Mouse (Mus musculus): ENCODE data around the gene Gm20075.
"Not testable (repeated sequence)": the region's sequence is repeated elsewhere in the genome, so short reads cannot be mapped to it uniquely, and the experiment has no call there.

Gm20075 gene

DNA sequence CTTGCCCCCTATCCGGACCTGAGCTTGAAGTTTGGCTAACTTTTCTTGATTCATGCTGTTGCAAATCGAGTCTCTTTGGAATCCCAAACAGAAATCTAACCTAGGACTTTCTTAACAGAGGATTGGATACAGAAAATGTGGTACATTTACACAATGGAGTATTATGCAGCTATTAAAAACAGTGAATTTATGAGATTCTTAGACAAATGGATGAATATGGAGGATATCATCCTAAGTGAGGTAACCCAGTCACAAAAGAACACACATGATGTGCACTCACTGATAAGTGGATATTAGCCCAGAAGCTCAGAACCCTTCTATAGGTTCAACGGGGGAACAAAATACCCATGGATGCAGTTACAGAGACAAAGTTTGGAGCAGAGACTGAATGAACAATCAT is at the start of gene Gm20075:
Gene Gm20075, minus strand, starts transcription at position 101 of the 400 bp plus-strand sequence.
- not testable (repeated sequence) for DNase-seq

DNA sequence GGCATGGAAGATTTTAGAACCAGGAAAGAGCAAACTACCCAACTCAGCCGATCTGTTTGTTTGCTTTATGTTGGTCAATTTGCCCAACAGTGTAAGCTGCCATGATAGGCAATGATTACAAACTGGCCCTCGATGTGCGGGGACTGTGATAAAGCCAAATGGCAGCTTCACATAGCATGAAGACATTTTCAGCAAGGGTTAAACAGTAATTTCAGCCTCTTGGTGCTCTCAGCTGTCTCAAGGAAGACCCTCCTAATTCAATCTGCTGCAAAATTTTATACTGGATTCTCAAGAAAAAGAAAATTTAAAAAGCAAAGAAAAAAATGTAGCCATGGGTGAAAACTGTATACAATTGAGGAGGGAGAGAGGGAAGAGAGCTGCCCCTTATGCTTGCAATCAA is 47.9 kb upstream of the Gm20075 start:
- DNase-seq, result no peak

DNA sequence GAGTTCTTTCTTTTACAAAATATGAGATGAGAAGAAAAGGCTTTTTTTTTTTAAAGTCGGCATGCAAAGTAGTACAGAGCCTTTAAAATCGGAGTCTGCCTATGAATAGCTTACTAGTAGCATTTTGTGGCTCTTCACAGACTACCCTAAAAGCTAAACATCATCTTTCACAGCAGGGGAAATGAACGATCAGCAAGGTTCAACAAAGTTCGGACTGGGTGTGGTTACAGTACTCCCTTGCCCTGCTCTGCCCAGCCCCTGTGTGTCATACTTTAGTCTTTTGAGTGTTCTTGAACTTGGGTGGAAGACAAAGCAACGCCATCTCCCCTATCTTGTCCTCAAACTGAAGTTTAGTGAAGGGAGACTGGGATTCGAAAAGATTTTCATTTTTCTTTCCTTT is 45.5 kb upstream of the Gm20075 start:
- DNase-seq, result no peak

DNA sequence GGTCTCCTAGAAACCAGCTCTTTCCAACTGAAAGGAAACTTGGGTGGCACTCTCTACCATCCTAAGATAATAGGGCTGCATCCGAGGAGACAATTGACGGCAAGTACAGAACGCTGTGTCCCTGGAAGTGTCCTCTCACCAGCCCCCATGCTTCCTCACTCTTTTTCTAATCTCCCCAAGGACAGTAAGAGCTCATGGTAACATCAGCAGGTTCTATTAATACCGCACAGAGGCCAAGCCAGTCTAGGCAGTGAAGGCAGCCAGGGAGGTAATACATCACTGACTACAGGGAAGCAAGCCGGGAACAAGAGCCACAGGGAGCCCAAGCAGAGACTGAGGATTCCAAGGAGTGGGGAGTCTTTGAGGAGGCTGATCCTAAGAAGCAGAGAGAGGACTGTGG is 43.8 kb upstream of the Gm20075 start:
- DNase-seq, result no peak

DNA sequence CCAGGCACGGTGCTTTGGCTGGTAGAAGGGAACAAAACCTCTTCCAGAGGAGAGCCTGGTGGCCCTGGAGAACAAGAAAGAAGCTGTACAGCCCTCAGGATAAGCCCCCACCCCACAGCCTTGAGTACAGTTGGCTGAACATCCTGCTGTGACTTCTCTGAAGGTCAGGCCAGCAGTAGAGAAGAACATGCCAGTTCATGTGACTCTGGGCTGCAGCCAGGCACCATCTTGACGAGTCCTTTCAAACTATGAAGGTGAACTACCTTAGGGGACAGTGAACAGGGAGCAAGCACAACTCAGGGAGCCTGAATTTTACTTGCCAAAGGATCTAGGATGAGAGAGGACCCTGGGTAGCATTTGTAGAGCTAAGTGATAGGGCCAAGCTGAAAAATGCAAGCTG is 31.5 kb upstream of the Gm20075 start:
- DNase-seq, result peak; percentile 10 to 15

DNA sequence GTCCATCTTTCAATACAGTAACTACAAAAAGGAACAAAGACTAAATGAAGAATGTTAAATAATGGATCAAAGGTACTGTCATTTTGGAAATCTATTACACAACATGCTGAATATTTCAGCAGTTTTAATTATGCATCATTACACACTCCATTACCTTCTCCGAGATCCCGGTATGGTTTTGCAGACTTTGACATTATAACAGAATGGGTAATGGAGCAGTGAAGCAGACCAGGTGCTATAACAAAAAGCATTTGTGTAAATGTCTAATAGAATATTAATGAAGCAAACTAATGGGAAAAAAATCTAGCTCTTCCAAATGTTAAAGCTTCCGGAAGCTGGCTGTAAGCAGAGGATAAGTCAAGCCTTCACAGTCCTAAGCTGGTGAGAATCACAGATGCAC is 29.6 kb upstream of the Gm20075 start:
- DNase-seq, result no peak

DNA sequence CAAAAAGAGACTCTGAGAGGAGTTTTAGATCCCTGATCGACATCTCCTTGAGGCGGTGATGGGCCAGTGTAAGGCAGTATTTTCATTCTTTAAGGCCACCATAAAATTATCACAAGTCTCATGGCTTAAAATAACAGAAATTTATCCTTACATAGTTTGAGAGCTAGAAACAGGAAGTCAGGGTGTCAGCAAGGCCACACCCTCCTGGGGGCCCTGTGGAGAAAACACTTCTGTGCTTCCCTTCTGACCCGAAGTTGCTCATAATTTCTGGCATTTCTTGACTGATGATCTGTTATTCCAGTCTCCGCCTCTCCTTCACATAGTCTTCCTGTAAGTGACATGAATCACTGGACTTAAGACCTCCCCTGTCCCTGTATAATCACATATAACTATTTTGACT is 25.2 kb upstream of the Gm20075 start:
- DNase-seq, result no peak

DNA sequence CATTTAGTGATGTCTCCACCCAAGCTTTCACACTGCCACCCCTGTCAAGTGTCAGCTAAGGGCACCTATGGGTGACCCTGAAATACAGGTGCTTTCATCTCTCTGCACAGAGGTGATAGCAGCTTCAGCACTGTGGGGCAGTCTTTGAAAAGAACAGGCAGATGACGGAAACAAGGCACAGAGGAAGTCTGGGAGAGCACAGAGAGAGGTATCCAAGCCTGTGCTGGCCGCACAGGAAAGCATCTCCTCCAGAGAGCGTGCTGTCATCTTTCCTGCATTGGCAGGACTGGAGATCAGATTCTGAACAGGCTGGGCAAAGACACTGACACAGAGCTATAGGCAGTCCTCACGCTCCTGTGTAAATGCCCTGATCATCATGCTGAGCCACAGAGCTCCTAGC is 9.8 kb upstream of the Gm20075 start:
- no peak for DNase-seq

DNA sequence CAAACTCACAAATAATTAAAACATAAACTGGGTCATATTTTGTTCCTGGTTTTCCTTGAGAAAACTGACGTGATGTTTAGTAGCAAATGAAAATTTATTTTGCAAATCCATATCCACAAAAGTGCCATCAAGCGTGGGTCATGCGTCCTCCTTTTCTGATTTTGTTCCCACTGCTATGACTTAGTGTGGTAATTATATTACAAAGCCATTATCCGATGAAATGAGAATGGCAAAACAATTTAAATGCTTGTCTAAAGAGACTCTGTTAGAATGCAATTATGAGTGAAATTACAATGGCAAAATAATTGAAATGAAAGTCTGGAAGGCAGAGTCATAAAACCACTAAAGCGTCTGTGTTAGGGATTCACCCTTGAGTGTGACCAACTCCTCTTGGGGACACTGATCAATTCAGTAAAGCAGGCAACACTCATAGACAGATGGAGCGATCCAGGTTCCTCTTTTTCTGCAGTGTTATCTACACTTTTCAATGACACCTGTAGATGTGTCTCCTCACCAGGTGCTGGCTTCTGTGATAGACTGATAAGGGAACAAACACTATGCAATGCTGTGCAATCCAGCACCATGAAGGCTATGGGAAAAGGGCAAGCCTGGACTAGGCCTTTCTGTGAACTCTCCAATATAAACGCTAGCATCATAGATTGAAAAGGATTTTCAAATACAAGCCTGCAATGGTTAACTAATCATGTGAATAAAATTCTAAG is 4.6 kb upstream of the Gm20075 start:
- DNase-seq, result no peak

DNA sequence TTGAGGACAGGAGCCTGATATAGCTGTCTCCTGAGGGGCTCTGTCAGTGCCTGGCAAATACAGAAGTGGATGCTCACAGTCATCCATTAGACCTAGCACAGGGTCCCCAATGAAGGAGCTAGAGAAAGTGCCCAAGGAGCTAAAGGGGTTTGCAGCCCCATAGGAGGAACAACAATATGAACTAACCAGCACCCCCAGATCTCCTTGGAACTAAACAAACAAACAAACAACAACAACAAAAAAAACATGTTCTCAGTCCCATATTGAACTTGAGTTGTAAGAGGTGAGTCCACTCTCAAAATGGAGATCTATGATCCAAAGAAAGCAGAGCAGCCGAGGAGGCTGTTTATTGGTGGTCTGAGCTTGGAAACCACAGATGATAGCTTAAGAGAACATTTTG is 578 bp upstream of the Gm20075 start, which contains the start of gene Gm17190:
Gene Gm17190, plus strand, starts transcription at position 301 of the 400 bp plus-strand sequence.
- DNase-seq, result not testable (repeated sequence)

DNA sequence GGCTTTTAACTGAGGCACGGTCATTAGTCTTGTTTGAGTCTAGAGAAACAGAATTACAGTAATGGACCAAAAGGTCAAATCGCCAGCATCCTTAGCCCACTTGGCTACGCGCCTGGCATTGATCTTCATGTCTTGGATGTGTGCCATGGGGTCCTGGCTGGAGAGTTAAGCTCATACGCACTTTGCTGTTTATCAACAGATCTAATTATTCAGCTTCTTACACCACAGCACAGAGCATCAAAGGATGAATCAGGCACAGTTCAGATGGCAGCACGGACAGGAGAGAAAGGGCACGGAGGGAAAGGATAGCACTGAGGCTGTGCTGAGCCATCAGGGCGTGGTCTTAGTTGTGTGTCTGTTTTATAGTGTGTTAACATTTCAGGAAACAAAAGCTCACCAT is 7.6 kb downstream of the Gm20075 start:
- DNase-seq, result peak; percentile 53 to 59

DNA sequence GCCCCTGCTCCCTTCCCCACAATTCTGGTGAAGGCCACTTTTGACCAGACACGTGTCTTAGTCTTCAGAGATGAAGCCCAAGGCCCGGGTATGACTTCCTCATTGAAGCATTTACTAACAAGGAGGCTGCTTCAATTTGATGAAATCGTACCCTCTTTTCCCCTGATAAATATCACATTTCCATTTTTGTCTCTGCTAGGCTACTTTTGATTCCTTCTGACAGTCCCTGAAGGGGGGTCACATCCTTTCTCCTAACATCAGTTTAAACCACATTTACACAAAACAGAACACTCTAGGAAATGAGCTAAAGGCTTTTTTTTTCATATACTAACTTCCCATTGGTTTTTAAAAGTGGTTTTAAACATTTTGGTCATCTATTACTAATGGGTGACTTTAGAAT is 28.4 kb downstream of the Gm20075 start:
- no peak for DNase-seq

DNA sequence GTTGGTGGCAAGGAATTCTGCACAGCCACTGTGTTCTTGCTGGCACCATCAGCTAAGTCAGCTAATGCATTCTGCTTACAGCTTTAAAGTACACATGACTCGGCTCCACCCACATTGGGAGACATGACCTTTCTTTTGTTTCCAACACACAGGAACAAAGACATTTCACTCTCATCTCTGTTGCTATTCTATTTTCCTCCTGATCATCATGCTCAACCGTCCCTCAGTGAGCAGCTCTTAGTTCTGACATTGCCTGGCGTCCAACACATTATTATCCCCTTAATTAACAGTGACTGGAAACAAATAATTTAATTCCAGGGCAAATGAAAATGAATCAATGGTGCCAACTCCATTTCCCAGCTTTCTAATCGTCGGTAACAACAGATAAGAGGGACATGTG is 35.8 kb downstream of the Gm20075 start:
- peak; percentile 11 to 20 for DNase-seq

DNA sequence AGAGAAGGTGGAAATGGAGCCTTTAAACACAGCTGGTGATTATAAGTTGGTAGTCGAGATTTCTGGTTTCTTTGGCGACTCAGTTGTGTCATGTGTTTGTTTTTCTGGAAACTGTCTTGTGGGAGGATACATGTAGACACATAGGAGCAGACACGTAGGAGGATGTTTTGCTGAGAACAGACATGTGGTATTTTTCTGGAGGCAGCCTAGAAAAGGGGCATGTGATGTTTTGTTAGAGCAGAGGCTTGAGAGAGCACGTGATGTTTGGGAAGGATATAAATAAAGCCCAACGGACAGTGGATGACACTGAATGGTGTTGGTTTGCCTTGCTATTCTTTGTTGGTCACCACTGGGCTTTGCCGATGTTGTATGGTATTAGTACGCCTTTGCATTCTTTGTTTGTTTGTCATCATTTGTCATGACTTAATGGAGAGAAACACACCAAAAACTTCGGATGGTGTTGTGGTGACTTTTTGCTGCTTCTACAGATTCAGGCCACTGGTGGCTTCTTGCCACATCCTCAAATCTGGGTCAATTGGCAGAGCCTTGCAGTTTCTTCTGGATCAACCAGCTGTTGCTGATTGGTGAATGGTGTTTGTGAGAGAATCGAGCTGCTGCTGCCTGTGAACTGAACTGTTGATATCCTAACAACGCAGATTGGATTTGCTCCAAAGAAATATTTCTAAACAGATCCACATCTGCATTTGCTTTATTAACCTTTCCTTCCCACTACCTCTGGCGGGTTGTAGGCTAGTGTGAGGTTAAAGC is 40.7 kb downstream of the Gm20075 start:
- DNase-seq, result no peak

DNA sequence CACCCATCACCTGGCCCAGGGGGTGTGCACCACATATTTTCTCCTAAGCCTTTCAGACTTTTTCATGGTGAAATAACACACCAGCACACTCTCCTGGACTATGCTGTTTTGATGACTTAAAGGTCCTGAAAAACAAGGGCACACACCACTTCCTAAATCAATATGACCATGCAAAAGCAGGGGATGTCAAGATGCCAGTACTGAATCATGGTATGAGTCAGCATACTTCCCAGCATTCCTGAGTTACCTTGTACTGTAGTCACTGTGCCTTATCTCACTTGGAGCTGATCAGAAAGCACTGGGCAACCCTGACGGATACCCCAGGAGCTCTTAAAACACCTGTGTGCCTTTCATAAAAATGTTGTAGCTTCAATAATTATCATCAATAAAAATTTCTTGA is 41.6 kb downstream of the Gm20075 start:
- no peak for DNase-seq

DNA sequence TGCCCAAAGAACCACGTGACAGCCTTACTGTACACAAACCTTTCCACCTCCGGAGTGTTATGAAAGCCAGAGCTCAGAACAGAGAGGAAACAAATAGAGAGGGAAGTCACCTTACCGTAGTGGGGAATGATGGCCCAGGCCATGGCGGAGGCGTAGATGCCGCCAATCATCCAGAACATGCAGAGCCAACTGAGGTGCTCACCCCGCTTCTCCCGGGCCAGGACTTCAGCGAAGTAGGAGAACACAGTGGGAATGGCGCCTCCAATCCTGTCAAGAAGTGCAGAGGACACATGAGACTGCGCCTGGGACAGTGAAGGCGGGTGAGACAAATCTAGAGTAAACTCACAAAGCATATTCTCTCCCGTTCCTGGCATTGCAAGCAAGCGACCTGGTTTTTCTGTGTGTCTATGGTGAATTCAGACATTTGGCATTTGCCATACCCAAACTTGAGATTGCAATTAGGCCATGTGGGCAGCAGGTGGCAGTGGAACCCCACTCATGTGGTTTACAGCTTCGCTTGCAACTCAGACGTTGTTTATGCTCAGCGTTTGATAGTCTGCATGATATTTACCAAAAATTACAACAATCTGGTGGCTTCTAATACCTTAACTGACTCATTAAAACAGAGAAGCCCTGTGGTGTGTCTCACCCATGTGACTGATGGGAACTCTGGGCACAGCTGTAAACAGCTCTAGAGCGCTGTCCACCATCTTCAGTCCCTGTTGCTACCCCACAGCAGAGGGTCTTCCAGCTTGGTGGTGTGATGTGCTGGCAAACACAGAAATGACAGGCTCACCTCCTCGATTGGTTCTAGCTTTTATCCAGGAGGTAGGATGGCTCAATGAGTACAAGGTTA is 50.6 kb downstream of the Gm20075 start:
- peak; percentile 85 to 87 for DNase-seq
